ENCODE assay signal across 13 mouse cellular contexts in genomic region chr13:98117566-98118254, GRCm38 (mm10).
DNase-seq lines count a peak whose midpoint lies in the region; ATAC-seq and TF ChIP-seq lines count a peak whose summit lies in the region.
"Had no signal": no experiment of that assay in that cellular context is flagged by ENCODE, and none has a peak within 500 bp of the region (broad histone marks: within the 10 kb centered on the region; RNA-seq: fewer than 3 reads in every experiment).

No protein-coding gene starts in this region.

- DNase-seq in embryonic facial prominence, embryonic 10.5 days (ENCODE audit: low spot score), result no peak
- DNase-seq in kidney, postnatal 25 days, result no peak
- peak; percentile 77 for DNase-seq in embryonic facial prominence, embryonic 14.5 days (ENCODE audit: low spot score)
- peak; percentile 52 for DNase-seq in lung, postnatal 25 days (ENCODE audit: low spot score)
- no peak for DNase-seq in cerebellum, postnatal 25 days
- no peak for DNase-seq in thymus, adult 2 months
- DNase-seq: embryo, embryonic 11 days; thymus, postnatal 4 days had no signal

- no peak overlapping the region for H3K9ac ChIP-seq in embryonic facial prominence, embryonic 13.5 days
- H3K9ac ChIP-seq in kidney, embryonic 14.5 days (ENCODE audit: low read depth, low read length), result no peak overlapping the region
- H3K9ac ChIP-seq in embryonic facial prominence, embryonic 14.5 days (ENCODE audit: low read depth, low read length), result no peak overlapping the region
- H3K9ac ChIP-seq: midbrain, embryonic 15.5 days had no signal

- TF ChIP-seq CTCF in thymus, adult 2 months (IDR thresholded peaks at IDR 0.05; ENCODE audit: borderline replicate concordance, control insufficient read depth, extremely low read depth, insufficient read depth, low read length, poor library complexity), result no peak

- H3K36me3 ChIP-seq in embryonic facial prominence, embryonic 13.5 days, result no peaks in the 10 kb centered on the region
- H3K36me3 ChIP-seq in embryonic facial prominence, embryonic 10.5 days (replicated peaks), result no peaks in the 10 kb centered on the region
- no peaks in the 10 kb centered on the region for H3K36me3 ChIP-seq in kidney, embryonic 14.5 days (ENCODE audit: control insufficient read depth, insufficient read depth, low read length)
- H3K36me3 ChIP-seq in embryonic facial prominence, embryonic 14.5 days (ENCODE audit: control insufficient read depth, insufficient read depth, low read length), result no peaks in the 10 kb centered on the region
- H3K36me3 ChIP-seq in thymus, adult 2 months (ENCODE audit: control insufficient read depth, insufficient read depth, low read length), result no peaks in the 10 kb centered on the region
- H3K36me3 ChIP-seq: G1E; midbrain, embryonic 15.5 days had no signal

- no peak for TF ChIP-seq POLR2A in thymus, adult 2 months (IDR thresholded peaks at IDR 0.05; ENCODE audit: control insufficient read depth, extremely low read depth, insufficient read depth, low read length, poor library complexity)

- no peaks in the 10 kb centered on the region for H3K27me3 ChIP-seq in embryonic facial prominence, embryonic 13.5 days
- no peaks in the 10 kb centered on the region for H3K27me3 ChIP-seq in embryonic facial prominence, embryonic 10.5 days (replicated peaks; ENCODE audit: low read depth, poor library complexity, severe bottlenecking)
- H3K27me3 ChIP-seq in kidney, embryonic 14.5 days (ENCODE audit: control insufficient read depth, insufficient read depth, low read length), result no peaks in the 10 kb centered on the region
- H3K27me3 ChIP-seq in embryonic facial prominence, embryonic 14.5 days (replicated peaks; ENCODE audit: control insufficient read depth, insufficient read depth, low read length), result no peaks in the 10 kb centered on the region
- no peaks in the 10 kb centered on the region for H3K27me3 ChIP-seq in thymus, adult 2 months (ENCODE audit: control insufficient read depth, insufficient read depth, low read length)
- H3K27me3 ChIP-seq: midbrain, embryonic 15.5 days had no signal

- no peaks in the 10 kb centered on the region for H3K9me3 ChIP-seq in embryonic facial prominence, embryonic 13.5 days
- no peaks in the 10 kb centered on the region for H3K9me3 ChIP-seq in embryonic facial prominence, embryonic 10.5 days
- no peaks in the 10 kb centered on the region for H3K9me3 ChIP-seq in kidney, embryonic 14.5 days (ENCODE audit: control insufficient read depth, low read length)
- H3K9me3 ChIP-seq in embryonic facial prominence, embryonic 14.5 days (ENCODE audit: control insufficient read depth, low read length), result peaks cover 3% of the 10 kb centered on the region; the same call in 1 of the 2 replicates
- H3K9me3 ChIP-seq: G1E; midbrain, embryonic 15.5 days had no signal

- no peak overlapping the region for H3K4me3 ChIP-seq in embryonic facial prominence, embryonic 13.5 days
- H3K4me3 ChIP-seq in embryonic facial prominence, embryonic 10.5 days, result no peak overlapping the region
- H3K4me3 ChIP-seq in kidney, embryonic 14.5 days (ENCODE audit: low read length), result no peak overlapping the region
- H3K4me3 ChIP-seq in embryonic facial prominence, embryonic 14.5 days (ENCODE audit: low read depth, low read length), result no peak overlapping the region
- no peak overlapping the region for H3K4me3 ChIP-seq in thymus, adult 2 months (ENCODE audit: control insufficient read depth, insufficient read depth, low read length)
- H3K4me3 ChIP-seq: midbrain, embryonic 15.5 days had no signal

- no peak overlapping the region for H3K4me2 ChIP-seq in embryonic facial prominence, embryonic 13.5 days
- no peak overlapping the region for H3K4me2 ChIP-seq in kidney, embryonic 14.5 days (replicated peaks; ENCODE audit: low read depth, low read length)
- H3K4me2 ChIP-seq in embryonic facial prominence, embryonic 14.5 days (ENCODE audit: low read depth, low read length), result no peak overlapping the region
- H3K4me2 ChIP-seq: midbrain, embryonic 15.5 days had no signal

- WGBS in embryonic facial prominence, embryonic 13.5 days, result 55% methylated on average over 7 of the region's 7 CpGs
- WGBS in embryonic facial prominence, embryonic 10.5 days, result 68% methylated on average over 7 of the region's 7 CpGs
- WGBS in kidney, embryonic 14.5 days, result 69% methylated on average over 7 of the region's 7 CpGs
- 59% methylated on average over 7 of the region's 7 CpGs for WGBS in embryonic facial prominence, embryonic 14.5 days
- WGBS in thymus, adult 2 months, result 93% methylated on average over 7 of the region's 7 CpGs

- no peak for ATAC-seq in embryonic facial prominence, embryonic 13.5 days (ENCODE audit: insufficient number of reproducible peaks, insufficient read depth, low FRiP score, low TSS enrichment, low read depth)
- ATAC-seq in kidney, embryonic 14.5 days (ENCODE audit: low FRiP score, low TSS enrichment), result no peak
- ATAC-seq in embryonic facial prominence, embryonic 14.5 days (ENCODE audit: low read depth), result peak; percentile 78
- ATAC-seq: intestine, postnatal 0 days; midbrain, embryonic 15.5 days had no signal

- H3K27ac ChIP-seq in embryonic facial prominence, embryonic 13.5 days, result 0 out of 2 replicates have a peak overlapping the region, but pooled peaks have one; percentile 17
- no peak overlapping the region for H3K27ac ChIP-seq in embryonic facial prominence, embryonic 10.5 days (replicated peaks)
- peak overlapping the region; percentile 26; the same call in 1 of the 2 replicates for H3K27ac ChIP-seq in kidney, embryonic 14.5 days (ENCODE audit: low read depth, low read length)
- H3K27ac ChIP-seq in embryonic facial prominence, embryonic 14.5 days (replicated peaks; ENCODE audit: low read depth, low read length), result no peak overlapping the region
- no peak overlapping the region for H3K27ac ChIP-seq in thymus, adult 2 months (ENCODE audit: control insufficient read depth, insufficient read depth, low read length)
- H3K27ac ChIP-seq: midbrain, embryonic 15.5 days had no signal

- peaks cover 15% of the 10 kb centered on the region for H3K4me1 ChIP-seq in embryonic facial prominence, embryonic 13.5 days
- H3K4me1 ChIP-seq in embryonic facial prominence, embryonic 10.5 days, result peaks cover 24% of the 10 kb centered on the region
- H3K4me1 ChIP-seq in kidney, embryonic 14.5 days (ENCODE audit: control insufficient read depth, insufficient read depth, low read length), result no peaks in the 10 kb centered on the region; the same call in 1 of the 2 replicates
- peaks cover 3% of the 10 kb centered on the region; the same call in 1 of the 2 replicates for H3K4me1 ChIP-seq in embryonic facial prominence, embryonic 14.5 days (ENCODE audit: control insufficient read depth, insufficient read depth, low read length)
- no peaks in the 10 kb centered on the region for H3K4me1 ChIP-seq in thymus, adult 2 months (replicated peaks; ENCODE audit: control insufficient read depth, insufficient read depth, low read length)
- H3K4me1 ChIP-seq: midbrain, embryonic 15.5 days had no signal

Comparison
In these comparisons a context has a peak if more than half of its experiments do, and no peak if none do; other contexts are left out.
1. H3K27ac ChIP-seq: peak in embryonic facial prominence, embryonic 13.5 days (single experiment) and kidney, embryonic 14.5 days (single experiment); none in embryonic facial prominence, embryonic 10.5 days (single experiment), embryonic facial prominence, embryonic 14.5 days (single experiment) and thymus, adult 2 months (single experiment).
2. DNase-seq: peak in embryonic facial prominence, embryonic 14.5 days (single experiment) and lung, postnatal 25 days (single experiment); none in embryonic facial prominence, embryonic 10.5 days (single experiment), kidney, postnatal 25 days (0 of 2), cerebellum, postnatal 25 days (0 of 2) and thymus, adult 2 months (single experiment).